Mouse (Mus musculus) heart, postnatal 4 days (tissue): ENCODE results near the gene Unk. TPM values are rescaled to one million over a fixed set of nuclear protein-coding genes. Genes with fewer than 3 reads are reported as not detected.

Experiments
- DNase-seq: peaks from one replicate; pipeline ENCODE4 v3.0.0; 2021
- total RNA-seq, 2 experiments: library from RNA; stranded (reverse); gene quantifications; 2 replicates each; pipeline ENCODE4 v1.2.3; 2021

Unk gene
- total RNA-seq, 2 experiments from 2014 or later = 22.3 to 25.0 TPM

DNA sequence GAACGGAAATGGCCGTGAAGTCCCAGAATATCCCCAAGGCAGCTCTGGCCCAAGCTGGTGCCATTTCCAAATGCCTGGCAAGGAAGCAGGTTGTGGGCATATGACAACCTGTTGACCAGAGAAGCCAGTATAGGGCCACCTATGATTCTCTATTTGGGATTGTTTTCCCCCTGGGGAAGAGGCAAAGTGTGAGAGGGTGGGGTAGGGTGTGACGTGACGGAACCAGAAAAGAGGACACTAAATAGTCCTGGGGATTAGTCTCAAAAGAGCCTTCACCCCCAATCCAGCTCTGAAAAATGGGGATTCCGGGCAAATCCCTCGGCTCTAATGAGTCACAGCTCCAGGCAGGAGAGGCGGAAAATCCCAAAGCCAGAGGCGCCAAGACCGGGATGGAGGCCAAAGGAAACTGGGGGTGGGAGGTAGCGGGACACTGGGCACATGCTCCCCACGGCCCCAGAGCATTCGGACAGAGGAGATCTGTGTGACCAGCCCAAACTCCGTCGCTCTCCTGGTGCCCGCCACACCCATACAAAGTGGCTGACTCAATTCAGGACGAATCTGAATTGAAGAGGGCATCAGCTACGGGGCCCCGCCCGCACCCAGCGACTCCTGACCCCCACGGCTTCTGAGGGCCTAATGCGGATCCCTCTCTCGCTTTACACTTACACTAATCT lies 78.5 kb downstream of the Unk start:
- DNase-seq = peak; percentile 86

GRCm38 (mm10) chr11:116109441-116110081 lies 79.4 kb downstream of the Unk start:
- DNase-seq = peak; percentile 50

- peak; percentile 93 for DNase-seq
These were observed 80.0 kb downstream of the Unk start for GRCm38 (mm10) chr11:116110131-116110530.

DNA sequence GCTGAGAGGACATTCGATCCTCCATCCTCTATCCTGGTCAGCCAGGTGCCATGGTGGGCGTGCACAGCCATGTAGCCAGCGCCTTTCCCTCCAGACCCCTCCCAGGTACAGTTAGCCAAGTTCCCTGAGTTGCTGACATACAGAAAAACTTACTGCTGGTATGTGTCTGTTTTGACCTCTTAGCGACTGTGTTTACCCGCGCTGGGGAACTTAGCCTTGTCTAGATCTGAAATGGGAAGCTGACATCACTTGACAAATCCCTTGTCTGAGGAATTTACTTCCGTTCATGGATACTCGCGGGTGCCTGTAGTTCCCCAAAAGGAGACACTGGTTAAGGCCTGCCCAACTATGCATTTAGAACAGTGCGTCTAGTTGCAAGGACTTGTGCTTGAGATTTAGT lies 80.4 kb downstream of the Unk start:
- no peak for DNase-seq

Other genes with a start within 250 kb of the Unk start
- 10 to 100 TPM; 51.7 to 58.8 TPM for gene Caskin2, start 216.7 kb upstream of the Unk start, total RNA-seq
- 10 to 100 TPM; 13.0 to 14.2 TPM for gene Tsen54, start 215.6 kb upstream of the Unk start, total RNA-seq
- 10 to 100 TPM; 20.0 to 21.2 TPM for gene Llgl2, start 206.3 kb upstream of the Unk start, total RNA-seq
- under 1 TPM; 0.16 to 0.19 TPM for gene Myo15b, start 171.9 kb upstream of the Unk start, total RNA-seq
- gene Smim5, start 130.4 kb upstream of the Unk start, total RNA-seq = 10 to 100 TPM; 28.7 to 29.9 TPM
- gene Smim6, start 118.3 kb upstream of the Unk start, total RNA-seq = under 1 TPM in 1 of 2 experiments, not detected in 1; 0.27 TPM
- gene Sap30bp, start 97.0 kb upstream of the Unk start, total RNA-seq = 10 to 100 TPM; 25.7 to 29.0 TPM
- 1 to 10 TPM; 8.0 to 10.0 TPM for gene Recql5, start 96.8 kb upstream of the Unk start, total RNA-seq
- 1 to 10 TPM; 5.0 to 5.4 TPM for gene Itgb4, start 55.6 kb upstream of the Unk start, total RNA-seq
- gene Galk1, start 17.6 kb upstream of the Unk start, total RNA-seq = 10 to 100 TPM; 52.9 to 54.3 TPM
- gene H3f3b, start 2.4 kb upstream of the Unk start, total RNA-seq = 100 to 1,000 TPM; 466 to 502 TPM
- gene Unc13d, start 47.6 kb downstream of the Unk start, total RNA-seq = under 1 TPM; 0.88 to 0.95 TPM
- gene Wbp2, start 56.7 kb downstream of the Unk start, total RNA-seq = 100 to 1,000 TPM; 107 TPM
- 10 to 100 TPM; 47.1 to 50.9 TPM for gene Trim47, start 96.9 kb downstream of the Unk start, total RNA-seq
- 1 to 10 TPM; 4.3 to 4.8 TPM for gene Trim65, start 100.8 kb downstream of the Unk start, total RNA-seq
- gene Mrpl38, start 108.5 kb downstream of the Unk start, total RNA-seq = 10 to 100 TPM; 52.5 to 55.3 TPM
- 10 to 100 TPM; 20.2 to 21.5 TPM for gene Fbf1, start 137.8 kb downstream of the Unk start, total RNA-seq
- gene Ten1, start 168.5 kb downstream of the Unk start, total RNA-seq = 10 to 100 TPM; 32.7 to 39.6 TPM
- 10 to 100 TPM; 70.3 to 73.3 TPM for gene Acox1, start 168.7 kb downstream of the Unk start, total RNA-seq
- gene Evpl, start 207.8 kb downstream of the Unk start, total RNA-seq = 1 to 10 TPM; 1.2 to 1.6 TPM
- 10 to 100 TPM; 60.5 to 61.7 TPM for gene Srp68, start 243.9 kb downstream of the Unk start, total RNA-seq